Mouse (Mus musculus): ENCODE results near the gene Pex14. TPM values are rescaled to one million over a fixed set of nuclear protein-coding genes. Genes with fewer than 3 reads are reported as not detected.

Gene Pex14
- total and polyA plus RNA-seq, 3 experiments: 20.1 to 23.7 (median 21.2) TPM

DNA sequence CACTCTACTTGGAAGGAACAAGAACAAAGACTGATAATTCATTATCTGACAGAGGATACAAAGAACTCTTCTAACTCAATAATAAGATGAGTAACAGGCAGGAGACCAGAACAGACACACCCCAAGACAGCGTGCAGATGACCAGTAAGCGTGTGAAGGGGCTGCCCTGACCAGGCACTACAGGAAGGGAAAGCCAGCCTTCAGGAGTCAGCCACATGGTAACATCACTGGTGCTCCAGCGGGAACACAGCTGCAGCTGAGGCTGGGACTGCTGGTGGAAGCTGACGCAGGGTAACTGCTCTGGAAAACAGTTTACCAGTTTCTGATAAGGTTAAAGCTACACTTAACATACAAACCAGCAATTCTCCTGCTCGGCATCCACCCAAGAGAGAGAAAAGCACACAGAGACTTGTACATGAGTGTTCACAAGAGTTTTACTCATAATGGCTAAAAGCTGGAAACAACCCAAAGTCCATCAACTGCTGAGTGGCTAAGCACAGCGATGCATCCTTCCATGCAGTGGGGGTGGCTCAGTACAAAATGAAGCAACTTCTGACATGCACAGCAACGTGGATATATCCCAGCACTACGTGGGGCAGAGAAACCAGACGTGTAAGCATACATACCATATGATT, 121.3 kb downstream of the Pex14 start:
- H3K9ac ChIP-seq (ENCODE audit: low read depth, low read length): no peak overlapping the region
- no peaks in the 10 kb centered on the region for H3K36me3 ChIP-seq (ENCODE audit: control insufficient read depth, insufficient read depth, low read length)
- H3K4me1 ChIP-seq (ENCODE audit: control insufficient read depth, insufficient read depth, low read length): no peaks in the 10 kb centered on the region
- no peak overlapping the region for H3K27ac ChIP-seq
- H3K27me3 ChIP-seq (ENCODE audit: control insufficient read depth, insufficient read depth, low read length): no peaks in the 10 kb centered on the region
- H3K79me2 ChIP-seq (replicated peaks; ENCODE audit: control insufficient read depth, insufficient read depth, low read length): no peaks in the 10 kb centered on the region
- WGBS: 79% methylated on average over 9 of the region's 9 CpGs
- no peak for DNase-seq
- TF ChIP-seq CTCF (IDR thresholded peaks at IDR 0.05) (no peak), POLR2A (IDR thresholded peaks at IDR 0.05; ENCODE audit: insufficient read depth, low read depth, low read length) (no peak), EP300 (IDR thresholded peaks at IDR 0.05; ENCODE audit: insufficient read depth, low read depth, low read length) (no peak)
- intact Hi-C loops (cut with DNase I): no loop called here
- no peak overlapping the region for H3K4me3 ChIP-seq

DNA sequence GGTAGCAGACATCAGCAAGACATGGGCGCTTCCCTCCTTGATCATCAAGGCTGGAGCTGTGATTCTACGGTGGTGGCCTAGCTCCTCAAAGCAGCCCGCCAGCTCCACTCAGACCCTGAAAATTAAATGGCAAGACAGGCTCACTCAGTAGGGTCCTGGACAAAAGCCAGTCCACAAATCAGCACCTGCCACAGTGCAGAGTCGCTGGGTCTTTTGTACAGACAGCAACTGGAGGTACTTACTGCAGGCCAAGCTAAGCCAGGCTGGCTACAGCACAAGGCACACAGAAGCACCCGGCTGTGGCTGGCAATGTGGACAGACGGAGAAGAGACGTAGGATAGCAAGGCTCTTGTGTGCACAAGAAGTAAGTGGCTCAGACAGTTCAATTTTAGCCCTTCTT, 124.8 kb downstream of the Pex14 start:
- no peaks in the 10 kb centered on the region for H3K36me3 ChIP-seq (ENCODE audit: control insufficient read depth, insufficient read depth, low read length)
- H3K27me3 ChIP-seq (ENCODE audit: control insufficient read depth, insufficient read depth, low read length): no peaks in the 10 kb centered on the region
- no peak for DNase-seq
- no peak overlapping the region for H3K27ac ChIP-seq
- TF ChIP-seq EP300 (IDR thresholded peaks at IDR 0.05; ENCODE audit: insufficient read depth, low read depth, low read length): no peak
- no peak for TF ChIP-seq CTCF (IDR thresholded peaks at IDR 0.05)
- TF ChIP-seq POLR2A (IDR thresholded peaks at IDR 0.05; ENCODE audit: insufficient read depth, low read depth, low read length): no peak
- H3K4me3 ChIP-seq: no peak overlapping the region
- no peaks in the 10 kb centered on the region for H3K4me1 ChIP-seq (ENCODE audit: control insufficient read depth, insufficient read depth, low read length)
- intact Hi-C loops (cut with DNase I): no loop called here
- no peak overlapping the region for H3K9ac ChIP-seq (ENCODE audit: low read depth, low read length)
- 75% methylated on average over 7 of the region's 7 CpGs for WGBS
- H3K79me2 ChIP-seq (replicated peaks; ENCODE audit: control insufficient read depth, insufficient read depth, low read length): no peaks in the 10 kb centered on the region

DNA sequence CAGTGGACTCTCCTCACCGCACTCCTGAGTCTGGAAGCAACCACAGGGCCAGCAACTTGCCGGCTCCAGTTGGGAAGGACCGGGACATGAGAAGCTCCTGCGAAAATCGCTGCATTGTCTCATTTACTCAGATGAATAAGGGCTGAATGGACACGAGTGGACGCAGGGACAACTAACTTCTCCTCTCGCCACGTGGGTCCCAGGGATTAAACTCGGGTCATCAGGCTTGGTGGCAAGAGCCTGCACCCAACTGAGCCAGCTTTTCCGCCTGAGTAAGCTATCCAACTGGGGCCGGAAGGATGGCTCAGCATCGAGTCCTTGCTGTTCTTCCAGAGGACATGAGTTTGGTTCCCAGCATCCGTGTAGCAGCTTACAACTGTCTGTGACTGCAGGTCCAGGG, 126.3 kb downstream of the Pex14 start:
- no peak overlapping the region for H3K4me3 ChIP-seq
- no peak for TF ChIP-seq POLR2A (IDR thresholded peaks at IDR 0.05; ENCODE audit: insufficient read depth, low read depth, low read length)
- no peak for TF ChIP-seq CTCF (IDR thresholded peaks at IDR 0.05)
- TF ChIP-seq EP300 (IDR thresholded peaks at IDR 0.05; ENCODE audit: insufficient read depth, low read depth, low read length): no peak
- no peak for DNase-seq
- no peaks in the 10 kb centered on the region for H3K79me2 ChIP-seq (replicated peaks; ENCODE audit: control insufficient read depth, insufficient read depth, low read length)
- H3K4me1 ChIP-seq (ENCODE audit: control insufficient read depth, insufficient read depth, low read length): no peaks in the 10 kb centered on the region; the same call in 1 of the 2 replicates
- no peak overlapping the region for H3K27ac ChIP-seq
- no peaks in the 10 kb centered on the region for H3K36me3 ChIP-seq (ENCODE audit: control insufficient read depth, insufficient read depth, low read length)
- H3K9ac ChIP-seq (ENCODE audit: low read depth, low read length): no peak overlapping the region
- no peaks in the 10 kb centered on the region for H3K27me3 ChIP-seq (ENCODE audit: control insufficient read depth, insufficient read depth, low read length)
- WGBS: 90% methylated on average over 14 of the region's 14 CpGs
- intact Hi-C loops (cut with DNase I): no loop called here

DNA sequence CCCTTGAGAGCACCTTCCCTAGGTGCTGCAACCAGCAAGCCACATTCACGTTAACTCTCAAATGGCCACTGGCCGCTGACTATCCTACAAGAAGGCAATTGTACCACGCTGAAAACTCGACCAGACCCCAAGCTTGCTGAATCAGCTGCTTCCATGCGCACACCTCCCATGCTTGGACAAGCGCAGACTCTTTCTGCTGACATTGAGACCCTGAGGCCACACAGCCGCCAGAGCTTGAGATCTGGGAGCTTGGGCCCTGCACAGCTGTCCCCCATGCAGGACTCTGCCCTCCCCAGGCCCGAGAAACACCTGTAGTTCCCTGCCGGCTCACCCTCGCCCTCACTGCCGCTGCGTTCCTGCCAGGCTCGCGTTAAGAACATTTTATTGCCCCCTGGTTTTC, 127.0 kb downstream of the Pex14 start:
- Histone ChIP-seq H3K27ac (no peak overlapping the region), H3K4me3 (no peak overlapping the region), H3K79me2 (replicated peaks; ENCODE audit: control insufficient read depth, insufficient read depth, low read length) (no peaks in the 10 kb centered on the region), H3K4me1 (ENCODE audit: control insufficient read depth, insufficient read depth, low read length) (no peaks in the 10 kb centered on the region; the same call in 1 of the 2 replicates), H3K27me3 (ENCODE audit: control insufficient read depth, insufficient read depth, low read length) (no peaks in the 10 kb centered on the region), H3K36me3 (ENCODE audit: control insufficient read depth, insufficient read depth, low read length) (no peaks in the 10 kb centered on the region), H3K9ac (ENCODE audit: low read depth, low read length) (no peak overlapping the region)
- WGBS: 93% methylated on average over 14 of the region's 14 CpGs
- no peak for DNase-seq
- intact Hi-C loops (cut with DNase I): no loop called here
- TF ChIP-seq POLR2A (IDR thresholded peaks at IDR 0.05; ENCODE audit: insufficient read depth, low read depth, low read length): no peak
- no peak for TF ChIP-seq CTCF (IDR thresholded peaks at IDR 0.05)
- TF ChIP-seq EP300 (IDR thresholded peaks at IDR 0.05; ENCODE audit: insufficient read depth, low read depth, low read length): no peak

DNA sequence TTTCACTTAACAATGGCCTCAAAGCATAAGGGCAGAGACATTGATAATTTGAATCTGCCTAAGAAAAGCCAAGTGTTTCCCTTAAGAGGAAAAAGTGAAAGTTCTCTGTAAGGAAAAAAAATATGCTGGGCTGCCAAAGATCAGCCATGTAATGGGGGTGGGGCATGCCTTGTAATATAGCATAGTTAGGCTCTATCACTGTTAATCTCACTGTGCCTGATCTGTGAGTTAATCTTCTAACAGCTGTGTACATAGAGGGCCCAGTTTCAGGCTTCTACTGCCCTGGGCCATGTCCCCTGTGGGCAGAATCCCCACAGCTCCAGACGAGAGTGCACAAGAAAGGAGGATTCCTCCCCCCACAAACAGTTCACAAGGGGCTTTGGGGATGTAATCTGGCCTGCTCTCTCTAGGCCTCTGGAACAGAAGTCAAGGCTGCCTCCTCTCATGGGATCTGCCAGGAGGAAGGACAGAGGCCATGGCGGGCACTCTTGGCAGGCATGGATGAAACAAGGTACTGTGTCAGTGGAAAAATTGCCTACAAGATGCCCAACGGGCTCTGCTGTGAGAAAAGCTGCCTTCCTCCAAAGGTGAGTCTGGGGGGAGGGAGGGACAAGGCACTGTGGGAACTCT, 127.9 kb downstream of the Pex14 start:
- Histone ChIP-seq H3K27me3 (ENCODE audit: control insufficient read depth, insufficient read depth, low read length) (no peaks in the 10 kb centered on the region), H3K79me2 (replicated peaks; ENCODE audit: control insufficient read depth, insufficient read depth, low read length) (no peaks in the 10 kb centered on the region), H3K27ac (no peak overlapping the region), H3K36me3 (ENCODE audit: control insufficient read depth, insufficient read depth, low read length) (no peaks in the 10 kb centered on the region), H3K4me3 (no peak overlapping the region), H3K4me1 (ENCODE audit: control insufficient read depth, insufficient read depth, low read length) (no peaks in the 10 kb centered on the region; the same call in 1 of the 2 replicates), H3K9ac (ENCODE audit: low read depth, low read length) (no peak overlapping the region)
- WGBS: 62% methylated on average over 3 of the region's 3 CpGs
- intact Hi-C loops (cut with DNase I): no loop called here
- peak in 1 of 2 experiments; percentile 2 for DNase-seq
- no peak for TF ChIP-seq EP300 (IDR thresholded peaks at IDR 0.05; ENCODE audit: insufficient read depth, low read depth, low read length)
- no peak for TF ChIP-seq CTCF (IDR thresholded peaks at IDR 0.05)
- no peak for TF ChIP-seq POLR2A (IDR thresholded peaks at IDR 0.05; ENCODE audit: insufficient read depth, low read depth, low read length)

DNA sequence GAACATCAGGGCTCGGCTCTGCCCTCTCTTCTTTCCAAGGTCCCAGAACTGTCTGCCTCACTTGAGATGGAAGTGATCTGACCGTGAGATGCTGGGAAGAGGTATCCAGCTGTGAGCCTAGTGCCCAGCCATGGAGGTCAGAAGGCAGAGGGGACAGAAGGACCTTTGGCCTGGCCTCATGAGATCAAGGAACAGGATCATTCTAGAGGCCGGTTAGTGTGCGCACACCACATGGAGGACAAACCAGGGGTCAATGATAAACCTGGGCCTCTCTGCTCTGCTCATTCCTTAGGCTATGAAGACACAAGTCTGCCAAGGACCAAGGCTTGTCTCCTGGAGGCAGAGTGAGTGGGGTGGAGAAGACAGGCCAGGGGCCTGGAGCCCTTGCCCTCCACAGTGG, 128.9 kb downstream of the Pex14 start:
- no peak overlapping the region for H3K27ac ChIP-seq
- no peak overlapping the region for H3K4me3 ChIP-seq
- TF ChIP-seq EP300 (IDR thresholded peaks at IDR 0.05; ENCODE audit: insufficient read depth, low read depth, low read length): no peak
- no peak for TF ChIP-seq CTCF (IDR thresholded peaks at IDR 0.05)
- no peak for TF ChIP-seq POLR2A (IDR thresholded peaks at IDR 0.05; ENCODE audit: insufficient read depth, low read depth, low read length)
- WGBS: 92% methylated on average over 4 of the region's 4 CpGs
- no peaks in the 10 kb centered on the region for H3K36me3 ChIP-seq (ENCODE audit: control insufficient read depth, insufficient read depth, low read length)
- no peaks in the 10 kb centered on the region; the same call in 1 of the 2 replicates for H3K4me1 ChIP-seq (ENCODE audit: control insufficient read depth, insufficient read depth, low read length)
- H3K9ac ChIP-seq (ENCODE audit: low read depth, low read length): no peak overlapping the region
- DNase-seq: no peak
- intact Hi-C loops (cut with DNase I): no loop called here
- no peaks in the 10 kb centered on the region for H3K27me3 ChIP-seq (ENCODE audit: control insufficient read depth, insufficient read depth, low read length)
- H3K79me2 ChIP-seq (replicated peaks; ENCODE audit: control insufficient read depth, insufficient read depth, low read length): no peaks in the 10 kb centered on the region

Measured in heart, adult 2 months (tissue).